Mouse (Mus musculus): ENCODE data around the gene B230118H07Rik. TPM values are rescaled to one million over a fixed set of nuclear protein-coding genes. Genes with fewer than 3 reads are reported as not detected.
"Not testable (repeated sequence)": the region's sequence is repeated elsewhere in the genome, so short reads cannot be mapped to it uniquely, and the experiment has no call there.

Gene B230118H07Rik
- polyA plus RNA-seq, 1 experiment from 2014 or later = 14.9 TPM

- Histone ChIP-seq H3K27ac (replicated peaks) (no peak overlapping the region), H3K4me2 (no peak overlapping the region), H3K9me3 (replicated peaks) (no peaks in the 10 kb centered on the region), H3K9ac (no peak overlapping the region), H3K27me3 (no peaks in the 10 kb centered on the region), H3K4me3 (replicated peaks) (no peak overlapping the region), H3K36me3 (replicated peaks) (no peaks in the 10 kb centered on the region), H3K4me1 (replicated peaks) (no peaks in the 10 kb centered on the region)
- ATAC-seq (ENCODE audit: insufficient read depth) = no peak
- 52% methylated on average over 6 of the region's 6 CpGs for WGBS (ENCODE audit: insufficient replicate concordance)
Observed at GRCm38 (mm10) chr2:101551026-101551719, 98.2 kb downstream of the B230118H07Rik start.

- no peak overlapping the region for H3K27ac ChIP-seq (replicated peaks)
- H3K9me3 ChIP-seq (replicated peaks) = no peaks in the 10 kb centered on the region
- 41% methylated on average over 2 of the region's 2 CpGs for WGBS (ENCODE audit: insufficient replicate concordance)
- no peak for ATAC-seq (ENCODE audit: insufficient read depth)
- H3K27me3 ChIP-seq = no peaks in the 10 kb centered on the region
- H3K4me2 ChIP-seq = no peak overlapping the region
- H3K4me1 ChIP-seq (replicated peaks) = no peaks in the 10 kb centered on the region
- no peak overlapping the region for H3K9ac ChIP-seq
- H3K36me3 ChIP-seq (replicated peaks) = no peaks in the 10 kb centered on the region
- H3K4me3 ChIP-seq (replicated peaks) = no peak overlapping the region
Observed at GRCm38 (mm10) chr2:101550176-101550575, 99.2 kb downstream of the B230118H07Rik start.

- Histone ChIP-seq H3K4me1 (replicated peaks) (no peaks in the 10 kb centered on the region), H3K4me3 (replicated peaks) (no peak overlapping the region), H3K36me3 (replicated peaks) (no peaks in the 10 kb centered on the region), H3K27me3 (no peaks in the 10 kb centered on the region), H3K9ac (no peak overlapping the region), H3K4me2 (no peak overlapping the region), H3K9me3 (replicated peaks) (no peaks in the 10 kb centered on the region), H3K27ac (replicated peaks) (no peak overlapping the region)
- no peak for ATAC-seq (ENCODE audit: insufficient read depth)
- WGBS (ENCODE audit: insufficient replicate concordance) = 53% methylated on average over 6 of the region's 6 CpGs
Observed at GRCm38 (mm10) chr2:101548866-101549265, 100.5 kb downstream of the B230118H07Rik start.

- no peak overlapping the region for H3K9ac ChIP-seq
- H3K4me2 ChIP-seq = no peak overlapping the region
- ATAC-seq (ENCODE audit: insufficient read depth) = no peak
- no peak overlapping the region for H3K27ac ChIP-seq (replicated peaks)
- H3K4me3 ChIP-seq (replicated peaks) = no peak overlapping the region
- 65% methylated on average over 2 of the region's 2 CpGs for WGBS (ENCODE audit: insufficient replicate concordance)
- no peaks in the 10 kb centered on the region for H3K4me1 ChIP-seq (replicated peaks)
- no peaks in the 10 kb centered on the region for H3K27me3 ChIP-seq
- no peaks in the 10 kb centered on the region for H3K36me3 ChIP-seq (replicated peaks)
- no peaks in the 10 kb centered on the region for H3K9me3 ChIP-seq (replicated peaks)
Observed at GRCm38 (mm10) chr2:101545593-101545992, 103.7 kb downstream of the B230118H07Rik start.

GRCm38 (mm10) chr2:101543704-101544417 is 105.5 kb downstream of the B230118H07Rik start:
- Histone ChIP-seq H3K9me3 (replicated peaks) (no peaks in the 10 kb centered on the region), H3K4me1 (replicated peaks) (no peaks in the 10 kb centered on the region), H3K4me3 (replicated peaks) (no peak overlapping the region), H3K27ac (replicated peaks) (no peak overlapping the region), H3K4me2 (no peak overlapping the region), H3K9ac (no peak overlapping the region), H3K36me3 (replicated peaks) (no peaks in the 10 kb centered on the region), H3K27me3 (no peaks in the 10 kb centered on the region)
- ATAC-seq (ENCODE audit: insufficient read depth) = no peak
- 56% methylated on average over 8 of the region's 8 CpGs for WGBS (ENCODE audit: insufficient replicate concordance)

GRCm38 (mm10) chr2:101536887-101537286 is 112.4 kb downstream of the B230118H07Rik start:
- not testable (repeated sequence) for H3K4me1 ChIP-seq (replicated peaks); ATAC-seq (ENCODE audit: insufficient read depth); H3K27me3 ChIP-seq; H3K36me3 ChIP-seq (replicated peaks); H3K4me2 ChIP-seq; H3K9me3 ChIP-seq (replicated peaks); H3K4me3 ChIP-seq (replicated peaks); H3K9ac ChIP-seq; H3K27ac ChIP-seq (replicated peaks)
- 70% methylated on average over 6 of the region's 6 CpGs for WGBS (ENCODE audit: insufficient replicate concordance)

GRCm38 (mm10) chr2:101533741-101534140 is 115.6 kb downstream of the B230118H07Rik start:
- no peak for ATAC-seq (ENCODE audit: insufficient read depth)
- WGBS (ENCODE audit: insufficient replicate concordance) = 39% methylated on average over 2 of the region's 2 CpGs
- Histone ChIP-seq H3K4me1 (replicated peaks) (no peaks in the 10 kb centered on the region), H3K4me2 (no peak overlapping the region), H3K27ac (replicated peaks) (no peak overlapping the region), H3K27me3 (no peaks in the 10 kb centered on the region), H3K9ac (no peak overlapping the region), H3K4me3 (replicated peaks) (no peak overlapping the region), H3K36me3 (replicated peaks) (no peaks in the 10 kb centered on the region), H3K9me3 (replicated peaks) (no peaks in the 10 kb centered on the region)

GRCm38 (mm10) chr2:101525503-101526381 is 123.6 kb downstream of the B230118H07Rik start:
- 54% methylated on average over 6 of the region's 6 CpGs for WGBS (ENCODE audit: insufficient replicate concordance)
- no peak overlapping the region for H3K27ac ChIP-seq (replicated peaks)
- no peaks in the 10 kb centered on the region for H3K27me3 ChIP-seq
- H3K4me3 ChIP-seq (replicated peaks) = no peak overlapping the region
- no peaks in the 10 kb centered on the region for H3K9me3 ChIP-seq (replicated peaks)
- no peaks in the 10 kb centered on the region for H3K4me1 ChIP-seq (replicated peaks)
- H3K4me2 ChIP-seq = no peak overlapping the region
- no peak for ATAC-seq (ENCODE audit: insufficient read depth)
- H3K9ac ChIP-seq = no peak overlapping the region
- no peaks in the 10 kb centered on the region for H3K36me3 ChIP-seq (replicated peaks)

GRCm38 (mm10) chr2:101525091-101525490 is 124.2 kb downstream of the B230118H07Rik start:
- no peaks in the 10 kb centered on the region for H3K27me3 ChIP-seq
- no peak overlapping the region for H3K9ac ChIP-seq
- no peak overlapping the region for H3K27ac ChIP-seq (replicated peaks)
- H3K36me3 ChIP-seq (replicated peaks) = no peaks in the 10 kb centered on the region
- no peak for ATAC-seq (ENCODE audit: insufficient read depth)
- no peaks in the 10 kb centered on the region for H3K9me3 ChIP-seq (replicated peaks)
- no peak overlapping the region for H3K4me2 ChIP-seq
- H3K4me3 ChIP-seq (replicated peaks) = no peak overlapping the region
- WGBS (ENCODE audit: insufficient replicate concordance) = 65% methylated on average over 4 of the region's 4 CpGs
- H3K4me1 ChIP-seq (replicated peaks) = no peaks in the 10 kb centered on the region

- Histone ChIP-seq H3K4me3 (replicated peaks) (no peak overlapping the region), H3K9ac (no peak overlapping the region), H3K4me2 (no peak overlapping the region), H3K4me1 (replicated peaks) (no peaks in the 10 kb centered on the region), H3K36me3 (replicated peaks) (no peaks in the 10 kb centered on the region), H3K27ac (replicated peaks) (no peak overlapping the region), H3K9me3 (replicated peaks) (no peaks in the 10 kb centered on the region), H3K27me3 (no peaks in the 10 kb centered on the region)
- ATAC-seq (ENCODE audit: insufficient read depth) = no peak
- 48% methylated on average over 1 of the region's 1 CpGs for WGBS (ENCODE audit: insufficient replicate concordance)
Observed at GRCm38 (mm10) chr2:101520503-101520902, 128.8 kb downstream of the B230118H07Rik start.

- no peak for ATAC-seq (ENCODE audit: insufficient read depth)
- Histone ChIP-seq H3K9me3 (replicated peaks) (no peaks in the 10 kb centered on the region), H3K4me2 (no peak overlapping the region), H3K36me3 (replicated peaks) (no peaks in the 10 kb centered on the region), H3K4me1 (replicated peaks) (no peaks in the 10 kb centered on the region), H3K4me3 (replicated peaks) (no peak overlapping the region), H3K27me3 (no peaks in the 10 kb centered on the region), H3K27ac (replicated peaks) (no peak overlapping the region), H3K9ac (no peak overlapping the region)
- 88% methylated on average over 1 of the region's 1 CpGs for WGBS (ENCODE audit: insufficient replicate concordance)
Observed at GRCm38 (mm10) chr2:101519928-101520327, 129.4 kb downstream of the B230118H07Rik start.
